Mouse (Mus musculus) layer of hippocampus, adult 8-10 months (tissue): ENCODE results near the gene Mat1a. TPM values are rescaled to one million over a fixed set of nuclear protein-coding genes. Genes with fewer than 3 reads are reported as not detected.

ENCODE experiments used
- DNase-seq, 2 experiments: peaks; one replicate each; pipeline ENCODE4 v3.0.0; 2022; ENCODE audit warnings: low spot score in 2 of 2
- total RNA-seq, 4 experiments: library from RNA; stranded (reverse); gene quantifications; 2 replicates each; pipeline ENCODE4 v1.2.4; 2022

Mat1a gene
- total RNA-seq, 4 experiments from 2014 or later: 0.12 TPM; not detected in 3

GRCm38 (mm10) chr14:41137006-41137405 lies 32.2 kb downstream of the Mat1a start:
- no peak for DNase-seq

- no peak for DNase-seq
Measured at GRCm38 (mm10) chr14:41140686-41141085, 35.9 kb downstream of the Mat1a start.

GRCm38 (mm10) chr14:41146035-41146434 lies 41.2 kb downstream of the Mat1a start:
- no peak for DNase-seq

- DNase-seq: no peak
Measured at GRCm38 (mm10) chr14:41146922-41147321, 42.1 kb downstream of the Mat1a start.

- DNase-seq: no peak
Measured at GRCm38 (mm10) chr14:41147356-41147755, 42.5 kb downstream of the Mat1a start.

- DNase-seq: no peak
Measured at GRCm38 (mm10) chr14:41151220-41151898, 46.5 kb downstream of the Mat1a start, which contains the start of gene Mbl1. TSS of gene Mbl1 (plus strand) at chr14:41151458.

- no peak for DNase-seq
Measured at GRCm38 (mm10) chr14:41160076-41160475, 55.2 kb downstream of the Mat1a start.

GRCm38 (mm10) chr14:41160743-41161142 lies 55.9 kb downstream of the Mat1a start:
- no peak for DNase-seq

- DNase-seq: peak; percentile 9 to 28
Measured at GRCm38 (mm10) chr14:41162663-41163062, 57.8 kb downstream of the Mat1a start.

GRCm38 (mm10) chr14:41167278-41167677 lies 62.4 kb downstream of the Mat1a start:
- DNase-seq: no peak

- no peak for DNase-seq
Measured at GRCm38 (mm10) chr14:41168567-41168966, 63.7 kb downstream of the Mat1a start.

GRCm38 (mm10) chr14:41170514-41170913 lies 65.7 kb downstream of the Mat1a start:
- no peak for DNase-seq

Other genes starting within 250 kb of the Mat1a start
- gene Sh2d4b, start 211.8 kb upstream of the Mat1a start, total RNA-seq: 1 to 10 TPM; 1.7 to 2.6 (median 2.4) TPM
- gene Tspan14, start 138.2 kb upstream of the Mat1a start, total RNA-seq: 10 to 100 TPM; 33.0 to 45.1 (median 38.3) TPM
- gene Fam213a, start 91.2 kb upstream of the Mat1a start, total RNA-seq: 100 to 1,000 TPM; 135 to 159 (median 145) TPM
- gene Dydc2, start 35.8 kb upstream of the Mat1a start, total RNA-seq: 1 to 10 TPM in 2 of 4 experiments, under 1 TPM in 2; 0.84 to 1.8 (median 1.1) TPM
- gene Dydc1, start 32.1 kb upstream of the Mat1a start, total RNA-seq: not detected
- not detected for gene Sftpa1, start 26.7 kb downstream of the Mat1a start, total RNA-seq
- not detected for gene Mbl1, start 46.4 kb downstream of the Mat1a start, total RNA-seq
- not detected for gene Sftpd, start 80.1 kb downstream of the Mat1a start, total RNA-seq
- not detected for gene Gm2832, start 173.8 kb downstream of the Mat1a start, total RNA-seq
- gene Gm5798, start 243.6 kb downstream of the Mat1a start, total RNA-seq: not detected